Mouse (Mus musculus) cerebral cortex, adult 2 months (tissue): ENCODE measurements around the gene Doc2a.

ENCODE experiments used
- WGBS: fragments of 180-500 bp; shearing (Covaris S2); methylation state at CpG from one replicate; pipeline ENCODE4 v1.1.7; 2018; 5-methylcytosine and 5-hydroxymethylcytosine counted together

The Doc2a gene

GRCm38 (mm10) chr7:126823940-126824339, 23.3 kb upstream of the Doc2a start:
- 21% methylated on average over 10 of the region's 10 CpGs for WGBS

DNA sequence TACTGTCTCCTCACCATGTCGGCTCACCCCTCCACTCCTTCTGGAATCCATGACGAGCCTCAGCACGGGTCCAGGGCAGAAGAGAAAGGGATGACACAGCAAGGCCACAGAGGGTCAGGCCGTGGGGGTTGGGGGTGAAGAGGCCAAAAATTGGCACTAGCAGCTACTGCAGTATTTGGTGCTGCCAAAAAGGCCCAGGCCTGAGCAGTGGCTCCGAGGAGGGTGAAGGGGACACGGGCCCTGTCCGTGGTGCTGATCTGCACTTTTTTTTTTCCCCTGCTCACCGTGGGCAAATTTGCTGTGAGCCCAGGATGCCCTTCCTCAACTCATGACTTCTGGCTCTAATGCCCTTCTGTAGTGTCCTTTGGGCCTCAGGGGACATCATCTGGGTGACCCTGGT, 21.8 kb upstream of the Doc2a start:
- 37% methylated on average over 8 of the region's 8 CpGs for WGBS

DNA sequence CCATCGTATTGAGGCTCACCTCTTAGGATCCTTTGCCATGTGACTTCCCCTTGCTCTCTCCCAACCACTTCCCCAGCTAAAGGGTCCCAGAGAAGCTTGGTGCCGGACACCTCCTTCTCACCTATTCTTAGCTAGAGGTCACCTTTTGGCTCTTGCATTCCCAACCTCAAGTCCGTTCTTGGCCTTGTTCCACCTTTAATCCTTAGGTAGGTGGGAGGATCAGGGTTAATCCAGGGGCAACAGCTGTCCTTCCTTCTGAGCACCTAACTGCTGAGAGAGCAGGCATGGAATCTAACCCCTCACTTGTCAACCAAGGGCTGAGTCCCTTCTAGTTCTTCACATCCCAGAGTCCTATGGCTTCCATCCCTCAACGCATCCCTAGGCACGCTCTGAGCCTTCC, 21.3 kb upstream of the Doc2a start:
- 76% methylated on average over 5 of the region's 5 CpGs for WGBS

- 36% methylated on average over 5 of the region's 5 CpGs for WGBS
Observed at GRCm38 (mm10) chr7:126831539-126831938, 15.7 kb upstream of the Doc2a start, which contains the start of gene 4930451I11Rik. Gene 4930451I11Rik, minus strand, starts transcription at chr7:126831639.

DNA sequence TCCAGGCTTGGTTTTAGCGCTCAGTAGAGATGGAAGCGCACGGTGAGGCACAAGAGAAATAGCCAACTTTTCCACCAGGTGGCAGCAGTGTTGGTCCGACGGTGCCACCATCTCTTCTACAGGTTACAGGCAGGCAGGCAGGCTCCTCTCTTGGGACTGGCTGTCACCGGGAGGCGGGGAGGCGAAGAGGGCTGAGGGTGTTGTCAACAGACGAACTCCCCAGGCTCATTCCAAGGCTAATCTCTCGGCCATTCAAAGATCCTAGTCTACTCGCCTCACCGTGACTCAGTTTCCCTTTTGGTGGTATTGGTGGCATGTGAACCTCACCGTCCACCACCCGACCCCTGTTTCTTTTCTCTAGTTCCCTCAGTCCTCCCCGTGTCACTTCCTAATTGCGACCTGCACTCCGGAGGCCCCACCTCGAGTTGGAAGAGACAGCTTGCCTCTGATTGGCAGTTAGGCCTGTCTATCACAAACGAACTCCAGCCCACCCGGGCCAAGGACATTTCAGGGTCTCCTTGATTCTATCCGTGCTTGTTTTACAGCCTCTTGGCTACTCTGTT, 15.1 kb upstream of the Doc2a start:
- WGBS: 1% methylated on average over 21 of the region's 21 CpGs

DNA sequence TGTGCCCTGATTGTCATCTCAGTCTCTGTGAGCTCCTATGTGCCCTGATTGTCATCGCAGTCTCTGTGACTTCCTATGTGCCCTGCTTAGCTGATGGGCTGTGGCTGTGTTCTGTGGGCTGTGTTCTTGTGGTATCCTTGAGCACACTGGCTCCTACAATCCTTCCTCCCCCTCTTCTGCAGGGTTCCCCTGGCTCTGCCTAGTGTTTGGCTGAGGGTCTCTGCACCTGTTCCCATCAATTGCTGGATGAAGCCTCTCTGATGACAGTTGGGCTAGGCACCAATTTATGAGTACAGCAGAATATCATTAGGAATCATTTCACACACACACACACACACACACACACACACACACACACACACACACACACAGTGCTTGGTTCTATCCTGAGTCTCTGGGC, 13.9 kb upstream of the Doc2a start:
- WGBS: 97% methylated on average over 1 of the region's 1 CpGs

- 58% methylated on average over 9 of the region's 9 CpGs for WGBS
Observed at GRCm38 (mm10) chr7:126843276-126843675, 3.9 kb upstream of the Doc2a start.

- 66% methylated on average over 2 of the region's 2 CpGs for WGBS
Observed at GRCm38 (mm10) chr7:126845516-126845915, 1.7 kb upstream of the Doc2a start.

DNA sequence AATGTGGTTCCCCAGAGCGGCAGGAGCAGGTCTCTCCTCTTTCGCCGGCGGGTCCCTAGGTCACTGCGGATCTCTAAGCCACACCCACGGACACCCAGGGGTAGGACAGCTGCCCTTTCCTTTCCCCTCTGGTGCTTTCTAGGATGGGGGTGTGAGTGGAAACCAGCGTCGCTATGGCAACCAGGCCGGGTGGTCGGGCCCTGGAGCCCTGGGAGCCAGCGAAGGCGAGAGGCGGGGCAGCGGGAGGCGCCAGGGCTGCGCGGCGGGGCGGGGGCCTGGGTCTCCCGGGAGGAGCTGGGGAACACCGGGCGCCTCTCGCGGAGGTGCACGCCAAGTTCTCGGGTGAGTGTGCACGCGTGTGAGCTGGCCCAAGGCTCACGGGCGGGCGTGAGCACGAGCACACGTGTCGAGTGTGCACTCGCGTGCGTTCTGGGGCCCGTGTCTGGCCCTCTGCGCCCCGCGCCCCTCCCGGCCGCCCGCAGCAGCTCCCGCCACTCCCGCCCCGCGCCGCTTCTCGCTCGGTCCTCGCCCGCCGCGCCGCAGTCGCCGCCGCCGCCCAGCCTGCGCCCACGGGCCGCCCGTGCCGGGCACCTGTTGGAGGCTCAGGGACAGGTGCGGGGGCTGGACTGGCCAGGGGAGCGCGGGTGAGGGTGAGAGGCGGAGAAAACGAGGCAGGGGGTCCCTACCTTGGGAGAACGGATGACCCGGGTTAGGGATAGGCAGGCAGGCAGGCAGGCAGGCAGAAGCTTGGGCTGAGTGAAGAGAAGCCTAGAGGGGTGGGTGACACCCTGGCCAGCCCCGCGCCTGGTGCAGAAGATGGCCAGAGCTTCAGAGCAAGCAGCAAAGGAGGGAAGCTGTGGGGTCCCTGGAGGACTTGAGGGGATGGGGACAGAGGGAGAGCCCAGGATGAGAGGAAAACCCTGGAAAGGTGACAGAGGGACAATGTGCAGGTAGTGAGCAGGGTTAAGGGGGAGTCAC, 494 bp downstream of the Doc2a start:
- WGBS: 1% methylated on average over 64 of the region's 74 CpGs

DNA sequence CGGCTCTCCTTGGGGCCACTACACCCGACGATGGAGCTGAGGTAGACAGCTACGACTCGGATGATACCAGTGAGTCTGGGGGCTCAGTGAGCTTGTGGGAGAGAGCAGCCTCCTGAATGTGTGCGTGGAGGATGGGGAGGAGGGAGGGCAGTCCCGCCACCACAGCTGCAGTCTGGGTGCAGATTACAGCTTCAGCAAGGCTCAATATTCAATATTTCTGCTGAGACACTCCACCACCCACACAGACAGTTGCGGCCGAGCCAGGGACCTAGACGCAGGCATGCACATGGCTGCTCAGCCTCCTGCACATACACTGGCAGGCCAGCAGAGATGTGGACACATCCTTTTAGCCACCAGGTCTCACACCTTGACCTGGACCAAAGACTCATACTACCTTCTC, 1.6 kb downstream of the Doc2a start:
- 17% methylated on average over 10 of the region's 10 CpGs for whole genome bisulfite sequencing

DNA sequence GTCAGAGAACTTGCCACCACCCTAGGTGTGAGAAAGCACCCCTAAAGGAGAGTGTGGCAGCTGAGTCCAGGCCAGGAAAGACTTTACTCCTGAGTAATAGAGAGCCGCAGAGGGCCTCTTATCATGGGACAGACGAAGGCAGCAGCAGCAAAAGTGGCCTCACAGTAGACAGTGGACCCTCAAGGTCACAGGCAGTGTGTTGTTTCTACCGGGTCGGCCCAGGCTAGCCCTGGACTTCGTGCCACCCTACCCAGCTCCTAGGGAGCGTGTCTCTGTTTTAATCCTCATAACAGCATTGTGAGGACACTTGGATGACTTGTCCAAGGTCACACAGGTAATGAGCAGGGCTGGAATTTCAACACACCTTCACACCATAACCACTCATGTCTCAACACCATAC, 2.9 kb downstream of the Doc2a start:
- 86% methylated on average over 6 of the region's 6 CpGs for WGBS

GRCm38 (mm10) chr7:126851192-126851591, 4.0 kb downstream of the Doc2a start:
- 60% methylated on average over 12 of the region's 12 CpGs for WGBS

- WGBS: 86% methylated on average over 5 of the region's 5 CpGs
Observed at GRCm38 (mm10) chr7:126853454-126853853, 6.2 kb downstream of the Doc2a start.

DNA sequence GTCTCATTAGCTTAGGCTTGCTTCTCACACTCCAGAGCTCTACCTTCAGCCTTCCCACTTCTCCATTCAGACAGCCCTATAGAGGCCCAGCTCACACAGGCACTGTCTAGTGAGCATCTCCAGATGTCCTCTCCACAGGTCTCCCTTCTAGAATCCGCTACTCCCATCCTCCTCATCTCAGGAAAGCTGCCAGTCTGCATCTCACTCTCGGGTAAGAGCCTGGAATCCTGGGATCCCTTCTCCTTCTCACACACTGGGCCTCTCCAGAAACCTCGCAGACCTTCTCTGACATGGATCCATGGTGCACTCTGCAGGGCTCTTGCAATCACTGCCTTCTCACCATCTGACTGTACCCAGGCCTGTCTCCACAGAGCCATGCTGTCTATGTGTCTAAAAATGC, 8.4 kb downstream of the Doc2a start:
- 48% methylated on average over 3 of the region's 3 CpGs for WGBS

GRCm38 (mm10) chr7:126856741-126857420, 9.7 kb downstream of the Doc2a start:
- 79% methylated on average over 9 of the region's 9 CpGs for WGBS

GRCm38 (mm10) chr7:126860987-126861386, 13.8 kb downstream of the Doc2a start:
- 65% methylated on average over 5 of the region's 5 CpGs for WGBS

- WGBS: under 1% methylated on average over 42 of the region's 42 CpGs
Observed at GRCm38 (mm10) chr7:126861429-126862130, 14.4 kb downstream of the Doc2a start, which contains the start of gene Hirip3. Gene Hirip3, plus strand, starts transcription at chr7:126861972.

GRCm38 (mm10) chr7:126862147-126862784, 15.1 kb downstream of the Doc2a start, which contains the start of gene Ino80e:
Gene Ino80e, minus strand, starts transcription at chr7:126862377.
- under 1% methylated on average over 41 of the region's 41 CpGs for WGBS

GRCm38 (mm10) chr7:126863791-126864190, 16.6 kb downstream of the Doc2a start:
- 52% methylated on average over 6 of the region's 6 CpGs for WGBS

DNA sequence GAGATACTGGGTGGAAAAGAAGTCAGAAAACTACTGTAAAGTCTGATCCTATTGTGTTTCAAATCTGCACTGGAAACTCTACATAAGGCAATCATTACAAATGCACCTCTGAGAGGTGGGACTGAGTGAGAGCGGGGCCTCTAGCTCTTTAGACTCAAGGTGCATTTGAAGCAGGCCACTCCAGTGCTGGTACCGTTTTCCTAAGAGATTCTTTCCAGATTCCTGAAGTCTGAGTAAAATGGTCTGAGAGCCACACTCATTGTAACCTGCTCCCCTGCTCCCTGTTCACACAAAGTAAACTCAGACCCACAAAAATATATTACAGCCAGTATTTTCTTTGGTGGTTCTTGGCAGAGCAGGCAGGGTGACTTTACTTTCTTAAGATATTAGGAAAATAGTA, 20.3 kb downstream of the Doc2a start:
- whole genome bisulfite sequencing: 95% methylated on average over 2 of the region's 2 CpGs

DNA sequence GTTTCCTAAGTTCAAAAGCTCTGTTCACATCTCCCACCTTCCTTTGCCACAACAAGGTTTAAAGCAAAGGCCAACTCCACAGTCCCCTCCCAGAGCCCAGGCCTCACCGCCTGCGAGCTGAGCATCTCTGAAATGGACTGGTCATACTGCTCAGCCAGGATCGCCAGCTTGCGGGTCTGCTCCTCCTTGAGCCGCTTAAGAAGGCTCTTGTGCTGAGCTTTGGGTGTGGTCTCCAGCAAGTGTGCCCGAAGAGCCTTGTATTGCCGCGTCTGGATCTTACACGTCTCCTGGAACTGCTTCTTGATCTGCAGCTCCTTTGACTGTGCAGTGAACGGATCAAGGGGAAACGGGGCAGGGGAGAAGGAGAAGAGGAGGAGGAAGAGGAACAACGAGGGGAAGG, 20.8 kb downstream of the Doc2a start:
- WGBS: 76% methylated on average over 12 of the region's 12 CpGs
